9 mouse cellular contexts compared by ENCODE assay signal in genomic region chr15:103214149-103214548, GRCm38 (mm10). TPM values are rescaled to one million over a fixed set of nuclear protein-coding genes. Genes with fewer than 3 reads are reported as not detected.
DNase-seq lines count a peak whose midpoint lies in the region; ATAC-seq and TF ChIP-seq lines count a peak whose summit lies in the region.
"Had no signal": no experiment of that assay in that cellular context is flagged by ENCODE, and none has a peak within 500 bp of the region (broad histone marks: within the 10 kb centered on the region; RNA-seq: fewer than 3 reads in every experiment).

No protein-coding gene starts in this region.

- WGBS in heart, embryonic 13.5 days, result 29% methylated on average over 2 of the region's 2 CpGs
- 74% methylated on average over 2 of the region's 2 CpGs for WGBS in liver, embryonic 15.5 days (ENCODE audit: insufficient replicate concordance)

- H3K27ac ChIP-seq in ES-Bruce4 (ENCODE audit: insufficient read depth, low read length), result peak overlapping the region; percentile 98
- H3K27ac ChIP-seq in heart, embryonic 13.5 days (replicated peaks), result peak overlapping the region; percentile 81
- 0 out of 2 replicates have a peak overlapping the region, but pooled peaks have one; percentile 16 for H3K27ac ChIP-seq in liver, embryonic 15.5 days (replicated peaks)

- peak overlapping the region; percentile 76 for H3K9ac ChIP-seq in ES-Bruce4 (ENCODE audit: low read depth, poor library complexity, severe bottlenecking)
- H3K9ac ChIP-seq in heart, embryonic 13.5 days, result peak overlapping the region; percentile 75
- H3K9ac ChIP-seq in liver, embryonic 15.5 days, result no peak overlapping the region

- DNase-seq in embryo, embryonic 11 days, result peak; percentile 38
- DNase-seq in embryo, embryonic 10 days (ENCODE audit: low spot score), result no peak
- no peak for DNase-seq in cerebellum, postnatal 36 days
- DNase-seq in cerebellum, adult 11-12 months, result no peak
- DNase-seq: layer of hippocampus, adult 9-11 months had no signal

- H3K4me2 ChIP-seq in heart, embryonic 13.5 days, result peak overlapping the region; percentile 66
- H3K4me2 ChIP-seq in liver, embryonic 15.5 days, result peak overlapping the region; percentile 9; the same call in 1 of the 2 replicates

- peaks cover 3% of the 10 kb centered on the region for H3K4me1 ChIP-seq in ES-Bruce4 (ENCODE audit: control insufficient read depth, insufficient read depth, low read length)
- H3K4me1 ChIP-seq in heart, embryonic 13.5 days, result peaks cover 54% of the 10 kb centered on the region
- H3K4me1 ChIP-seq in liver, embryonic 15.5 days (replicated peaks), result peaks cover 30% of the 10 kb centered on the region

- TF ChIP-seq CTCF in ES-Bruce4 (IDR thresholded peaks at IDR 0.05; ENCODE audit: low read depth, low read length), result no peak

- H3K9me3 ChIP-seq in ES-Bruce4 (replicated peaks; ENCODE audit: control insufficient read depth, insufficient read depth, low read length, poor library complexity, severe bottlenecking), result no peaks in the 10 kb centered on the region
- no peaks in the 10 kb centered on the region for H3K9me3 ChIP-seq in heart, embryonic 13.5 days
- H3K9me3 ChIP-seq in liver, embryonic 15.5 days (replicated peaks), result no peaks in the 10 kb centered on the region

- no peaks in the 10 kb centered on the region for H3K27me3 ChIP-seq in ES-Bruce4 (ENCODE audit: control insufficient read depth, insufficient read depth, low read length, poor library complexity, severe bottlenecking)
- no peaks in the 10 kb centered on the region for H3K27me3 ChIP-seq in heart, embryonic 13.5 days (replicated peaks)
- H3K27me3 ChIP-seq in liver, embryonic 15.5 days, result no peaks in the 10 kb centered on the region

- no peak for ATAC-seq in heart, embryonic 13.5 days (ENCODE audit: extremely low read depth, insufficient number of reproducible peaks, low FRiP score, low TSS enrichment)
- ATAC-seq in liver, embryonic 15.5 days (ENCODE audit: insufficient read depth), result no peak
- ATAC-seq in inflammation-experienced regulatory T-cells, adult 6 months, result no peak

- no peak for TF ChIP-seq EP300 in ES-Bruce4 (IDR thresholded peaks at IDR 0.05; ENCODE audit: insufficient read depth, low read depth, low read length)

- TF ChIP-seq POLR2A in ES-Bruce4 (IDR thresholded peaks at IDR 0.05; ENCODE audit: insufficient read depth, low read length), result no peak

- H3K36me3 ChIP-seq in ES-Bruce4 (ENCODE audit: control insufficient read depth, insufficient read depth, low read length, poor library complexity, severe bottlenecking), result peaks cover 27% of the 10 kb centered on the region
- peaks cover 40% of the 10 kb centered on the region for H3K36me3 ChIP-seq in heart, embryonic 13.5 days
- peaks cover 40% of the 10 kb centered on the region for H3K36me3 ChIP-seq in liver, embryonic 15.5 days (replicated peaks)

- H3K4me3 ChIP-seq in ES-Bruce4 (ENCODE audit: low read depth, low read length), result peak overlapping the region; percentile 30; the same call in 1 of the 2 replicates
- peak overlapping the region; percentile 41 for H3K4me3 ChIP-seq in heart, embryonic 13.5 days
- no peak overlapping the region for H3K4me3 ChIP-seq in liver, embryonic 15.5 days (replicated peaks)

RNA-seq across cellular contexts. Expression of gene Cbx5, which starts 25.5 kb away (rescaled TPM):
- 317 and 328 TPM in 2 replicates for polyA plus RNA-seq in ES-Bruce4 (2011; ENCODE audit: insufficient read depth, insufficient read length, low read depth, missing spikeins)
- 91.9 and 97.2 TPM in 2 replicates for polyA plus RNA-seq in heart, embryonic 13.5 days (2015; fragmentation: Nextera tagmentation; extraction: Ambion mirVana)
- 44.5 and 49.2 TPM in 2 replicates for polyA plus RNA-seq in liver, embryonic 15.5 days (2015; fragmentation: Nextera tagmentation; extraction: Ambion mirVana)
- polyA plus RNA-seq in inflammation-experienced regulatory T-cells, adult 6 months (2017; shearing (Covaris generic)), result 10 to 100 TPM; 21.7 to 48.8 (median 23.8) TPM

RNA-seq across cellular contexts. Expression of gene Hnrnpa1, which starts 26.1 kb away (rescaled TPM):
- polyA plus RNA-seq in ES-Bruce4 (2011; ENCODE audit: insufficient read depth, insufficient read length, low read depth, missing spikeins), result 1,629 and 1,787 TPM in 2 replicates
- 500 and 519 TPM in 2 replicates for polyA plus RNA-seq in heart, embryonic 13.5 days (2015; fragmentation: Nextera tagmentation; extraction: Ambion mirVana)
- 193 and 220 TPM in 2 replicates for polyA plus RNA-seq in liver, embryonic 15.5 days (2015; fragmentation: Nextera tagmentation; extraction: Ambion mirVana)
- polyA plus RNA-seq in inflammation-experienced regulatory T-cells, adult 6 months (2017; shearing (Covaris generic)), result 100 to 1,000 TPM; 360 to 441 (median 366) TPM

RNA-seq across cellular contexts. Expression of gene Nfe2, which starts 44.1 kb away (rescaled TPM):
- not detected in 2 replicates for polyA plus RNA-seq in ES-Bruce4 (2011; ENCODE audit: insufficient read depth, insufficient read length, low read depth, missing spikeins)
- 7.2 and 8.2 TPM in 2 replicates for polyA plus RNA-seq in heart, embryonic 13.5 days (2015; fragmentation: Nextera tagmentation; extraction: Ambion mirVana)
- 207 and 217 TPM in 2 replicates for polyA plus RNA-seq in liver, embryonic 15.5 days (2015; fragmentation: Nextera tagmentation; extraction: Ambion mirVana)
- polyA plus RNA-seq in inflammation-experienced regulatory T-cells, adult 6 months (2017; shearing (Covaris generic)), result 1 to 10 TPM in 2 of 3 experiments, under 1 TPM in 1; 0.96 to 1.3 (median 1.1) TPM

RNA-seq across cellular contexts. Expression of gene Smug1, which starts 47.3 kb away (rescaled TPM):
- 13.5 and 15.3 TPM in 2 replicates for polyA plus RNA-seq in ES-Bruce4 (2011; ENCODE audit: insufficient read depth, insufficient read length, low read depth, missing spikeins)
- polyA plus RNA-seq in heart, embryonic 13.5 days (2015; fragmentation: Nextera tagmentation; extraction: Ambion mirVana), result 15.8 and 16.2 TPM in 2 replicates
- 4.6 and 5.4 TPM in 2 replicates for polyA plus RNA-seq in liver, embryonic 15.5 days (2015; fragmentation: Nextera tagmentation; extraction: Ambion mirVana)
- polyA plus RNA-seq in inflammation-experienced regulatory T-cells, adult 6 months (2017; shearing (Covaris generic)), result 1 to 10 TPM; 3.8 to 7.3 (median 6.4) TPM

RNA-seq across cellular contexts. Expression of gene Copz1, which starts 58.4 kb away (rescaled TPM):
- polyA plus RNA-seq in ES-Bruce4 (2011; ENCODE audit: insufficient read depth, insufficient read length, low read depth, missing spikeins), result 140 and 145 TPM in 2 replicates
- polyA plus RNA-seq in heart, embryonic 13.5 days (2015; fragmentation: Nextera tagmentation; extraction: Ambion mirVana), result 163 and 178 TPM in 2 replicates
- polyA plus RNA-seq in liver, embryonic 15.5 days (2015; fragmentation: Nextera tagmentation; extraction: Ambion mirVana), result 196 and 203 TPM in 2 replicates
- polyA plus RNA-seq in inflammation-experienced regulatory T-cells, adult 6 months (2017; shearing (Covaris generic)), result 100 to 1,000 TPM; 216 to 248 (median 223) TPM

Comparison
In these comparisons a context has a peak if more than half of its experiments do, and no peak if none do; other contexts are left out.
1. H3K27ac ChIP-seq: peak in every context shown above with its lines; median percentile 98 in ES-Bruce4; 81 in heart, embryonic 13.5 days; 16 in liver, embryonic 15.5 days.
2. RNA of gene Nfe2, which starts 44.1 kb away (polyA plus RNA-seq): 207 to 217 TPM in liver, embryonic 15.5 days; 7.2 to 8.2 TPM in heart, embryonic 13.5 days, 0.96 to 1.3 TPM in inflammation-experienced regulatory T-cells, adult 6 months and not detected in ES-Bruce4; every median in the first group is over 10 times any median in the second.